Mouse (Mus musculus): Measurements from ENCODE around the gene Ntn4. TPM values are rescaled to one million over a fixed set of nuclear protein-coding genes. Genes with fewer than 3 reads are reported as not detected.

The Ntn4 gene
- polyA plus RNA-seq, 1 experiment, result 0.48 TPM

DNA sequence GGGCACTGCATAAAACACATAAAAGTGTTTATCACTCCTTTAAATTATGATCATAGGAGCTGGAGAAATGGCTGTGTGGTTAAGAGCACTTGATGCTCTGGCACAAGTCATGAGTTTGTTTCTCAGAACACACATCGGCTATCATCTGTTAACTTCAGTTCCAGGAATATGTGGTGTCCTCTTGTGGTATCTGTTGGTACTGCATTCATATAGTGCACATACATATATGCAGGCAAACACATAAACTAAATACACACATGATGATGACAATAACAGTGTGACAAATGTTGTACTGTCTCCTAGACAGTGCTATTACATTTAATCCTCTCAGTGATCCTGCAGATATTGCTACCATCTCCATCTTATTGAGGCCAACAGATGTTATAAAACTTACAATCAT lies 37.2 kb upstream of the Ntn4 start:
- no peaks in the 10 kb centered on the region for H3K79me2 ChIP-seq (ENCODE audit: control insufficient read depth, insufficient read depth)
- H3ac ChIP-seq (ENCODE audit: control insufficient read depth, insufficient read length, low read depth), result no peak overlapping the region
- no peaks in the 10 kb centered on the region for H3K27me3 ChIP-seq (ENCODE audit: control insufficient read depth, insufficient read depth, insufficient read length)
- H3K4me3 ChIP-seq (ENCODE audit: insufficient read depth, poor library complexity, severe bottlenecking), result no peak overlapping the region
- TF ChIP-seq MAX (IDR thresholded peaks at IDR 0.05) (no peak), CEBPB (IDR thresholded peaks at IDR 0.05; ENCODE audit: low read depth) (no peak), MYOG (IDR thresholded peaks at IDR 0.05; ENCODE audit: control insufficient read depth, extremely low read depth, insufficient read length) (no peak), FOSL1 (IDR thresholded peaks at IDR 0.05; ENCODE audit: insufficient read depth, low read length, poor library complexity, severe bottlenecking) (no peak), MYOD1 (IDR thresholded peaks at IDR 0.05; ENCODE audit: control insufficient read depth, insufficient read length, low read depth) (no peak), USF1 (IDR thresholded peaks at IDR 0.05; ENCODE audit: low read depth) (no peak), CTCF (IDR thresholded peaks at IDR 0.05; ENCODE audit: control insufficient read depth, insufficient read depth, insufficient read length) (no peak)
- H3K79me3 ChIP-seq (ENCODE audit: low read depth), result no peaks in the 10 kb centered on the region
- no peaks in the 10 kb centered on the region for H3K36me3 ChIP-seq (ENCODE audit: control insufficient read depth, insufficient read depth)

DNA sequence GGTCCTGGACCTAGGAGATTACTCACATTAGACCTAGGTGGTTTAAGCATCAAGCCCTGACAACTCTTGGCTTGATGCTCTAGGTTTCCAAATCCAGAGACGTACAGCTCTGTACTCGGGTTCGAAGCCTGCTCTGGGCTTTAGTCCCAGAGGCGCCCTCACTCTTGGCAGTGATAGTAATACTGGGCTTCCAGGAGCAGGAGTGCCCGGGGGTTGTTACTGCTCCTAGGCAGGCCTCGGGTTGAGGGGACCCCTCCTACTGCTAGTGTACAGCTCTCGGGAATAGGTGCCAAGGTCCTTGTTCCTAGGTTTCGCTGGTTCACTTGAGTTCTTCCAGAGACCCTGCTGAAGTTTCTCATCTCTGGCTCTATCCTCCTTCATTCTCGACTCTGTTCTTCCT lies 34.2 kb upstream of the Ntn4 start:
- Histone ChIP-seq H3ac (ENCODE audit: control insufficient read depth, insufficient read length, low read depth) (no peak overlapping the region), H3K79me2 (ENCODE audit: control insufficient read depth, insufficient read depth) (no peaks in the 10 kb centered on the region), H3K4me3 (ENCODE audit: insufficient read depth, poor library complexity, severe bottlenecking) (no peak overlapping the region), H3K36me3 (ENCODE audit: control insufficient read depth, insufficient read depth) (no peaks in the 10 kb centered on the region), H3K79me3 (ENCODE audit: low read depth) (no peaks in the 10 kb centered on the region), H3K27me3 (ENCODE audit: control insufficient read depth, insufficient read depth, insufficient read length) (no peaks in the 10 kb centered on the region)
- TF ChIP-seq MYOG (IDR thresholded peaks at IDR 0.05; ENCODE audit: control insufficient read depth, extremely low read depth, insufficient read length) (no peak), CEBPB (IDR thresholded peaks at IDR 0.05; ENCODE audit: low read depth) (no peak), USF1 (IDR thresholded peaks at IDR 0.05; ENCODE audit: low read depth) (no peak), MYOD1 (IDR thresholded peaks at IDR 0.05; ENCODE audit: control insufficient read depth, insufficient read length, low read depth) (no peak), MAX (IDR thresholded peaks at IDR 0.05) (no peak), FOSL1 (IDR thresholded peaks at IDR 0.05; ENCODE audit: insufficient read depth, low read length, poor library complexity, severe bottlenecking) (no peak), CTCF (IDR thresholded peaks at IDR 0.05; ENCODE audit: control insufficient read depth, insufficient read depth, insufficient read length) (no peak)

DNA sequence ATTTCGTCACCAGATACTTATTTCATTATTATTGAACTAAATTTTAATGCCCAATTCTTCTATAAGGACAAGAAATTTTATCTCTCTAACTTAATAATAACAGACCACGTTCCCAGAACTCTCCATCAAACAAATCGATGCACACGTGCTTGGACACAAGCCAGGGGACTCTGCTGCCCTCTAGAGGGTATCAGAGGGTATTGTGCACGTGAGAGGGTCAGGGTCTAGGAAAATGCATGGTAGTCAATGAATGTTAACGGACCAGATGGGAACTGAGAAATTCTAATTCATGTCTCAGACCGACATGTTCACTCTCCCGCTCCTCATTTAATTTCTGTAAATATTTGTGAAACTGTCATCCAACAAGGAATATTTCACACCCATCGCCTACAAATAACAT lies 32.4 kb upstream of the Ntn4 start:
- TF ChIP-seq CEBPB (IDR thresholded peaks at IDR 0.05; ENCODE audit: low read depth) (no peak), MAX (IDR thresholded peaks at IDR 0.05) (no peak), MYOD1 (IDR thresholded peaks at IDR 0.05; ENCODE audit: control insufficient read depth, insufficient read length, low read depth) (no peak), FOSL1 (IDR thresholded peaks at IDR 0.05; ENCODE audit: insufficient read depth, low read length, poor library complexity, severe bottlenecking) (no peak), USF1 (IDR thresholded peaks at IDR 0.05; ENCODE audit: low read depth) (no peak), CTCF (IDR thresholded peaks at IDR 0.05; ENCODE audit: control insufficient read depth, insufficient read depth, insufficient read length) (no peak), MYOG (IDR thresholded peaks at IDR 0.05; ENCODE audit: control insufficient read depth, extremely low read depth, insufficient read length) (no peak)
- no peaks in the 10 kb centered on the region for H3K27me3 ChIP-seq (ENCODE audit: control insufficient read depth, insufficient read depth, insufficient read length)
- no peak overlapping the region for H3ac ChIP-seq (ENCODE audit: control insufficient read depth, insufficient read length, low read depth)
- no peaks in the 10 kb centered on the region for H3K36me3 ChIP-seq (ENCODE audit: control insufficient read depth, insufficient read depth)
- H3K79me2 ChIP-seq (ENCODE audit: control insufficient read depth, insufficient read depth), result no peaks in the 10 kb centered on the region
- H3K4me3 ChIP-seq (ENCODE audit: insufficient read depth, poor library complexity, severe bottlenecking), result no peak overlapping the region
- H3K79me3 ChIP-seq (ENCODE audit: low read depth), result no peaks in the 10 kb centered on the region

DNA sequence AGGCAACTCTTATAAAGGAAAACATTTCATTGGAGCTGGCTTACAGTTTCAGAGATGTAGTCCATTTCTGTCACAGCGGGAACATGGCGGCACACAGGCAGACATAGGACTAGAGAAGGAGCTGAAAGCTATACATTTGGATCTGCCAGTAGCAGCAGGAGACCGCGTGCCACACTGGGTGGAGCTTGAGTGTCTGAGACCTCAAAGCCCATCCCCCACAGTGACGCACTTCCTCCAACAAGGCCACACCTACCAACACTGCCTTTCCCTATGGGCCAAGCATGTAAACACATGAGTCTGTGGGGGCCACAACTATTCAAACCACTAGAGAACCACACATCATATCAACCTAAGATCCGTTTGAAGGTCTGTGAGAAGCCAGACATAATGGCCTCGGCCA lies 31.2 kb upstream of the Ntn4 start:
- Histone ChIP-seq H3K79me2 (ENCODE audit: control insufficient read depth, insufficient read depth) (no peaks in the 10 kb centered on the region), H3ac (ENCODE audit: control insufficient read depth, insufficient read length, low read depth) (no peak overlapping the region), H3K36me3 (ENCODE audit: control insufficient read depth, insufficient read depth) (no peaks in the 10 kb centered on the region), H3K27me3 (ENCODE audit: control insufficient read depth, insufficient read depth, insufficient read length) (no peaks in the 10 kb centered on the region), H3K79me3 (ENCODE audit: low read depth) (no peaks in the 10 kb centered on the region), H3K4me3 (ENCODE audit: insufficient read depth, poor library complexity, severe bottlenecking) (no peak overlapping the region)
- TF ChIP-seq CEBPB (IDR thresholded peaks at IDR 0.05; ENCODE audit: low read depth), result no peak
- TF ChIP-seq MYOG (IDR thresholded peaks at IDR 0.05; ENCODE audit: control insufficient read depth, extremely low read depth, insufficient read length), result no peak
- TF ChIP-seq FOSL1 (IDR thresholded peaks at IDR 0.05; ENCODE audit: insufficient read depth, low read length, poor library complexity, severe bottlenecking), result no peak
- no peak for TF ChIP-seq MYOD1 (IDR thresholded peaks at IDR 0.05; ENCODE audit: control insufficient read depth, insufficient read length, low read depth)
- no peak for TF ChIP-seq MAX (IDR thresholded peaks at IDR 0.05)
- TF ChIP-seq CTCF (IDR thresholded peaks at IDR 0.05; ENCODE audit: control insufficient read depth, insufficient read depth, insufficient read length), result no peak
- TF ChIP-seq USF1 (IDR thresholded peaks at IDR 0.05; ENCODE audit: low read depth), result no peak

DNA sequence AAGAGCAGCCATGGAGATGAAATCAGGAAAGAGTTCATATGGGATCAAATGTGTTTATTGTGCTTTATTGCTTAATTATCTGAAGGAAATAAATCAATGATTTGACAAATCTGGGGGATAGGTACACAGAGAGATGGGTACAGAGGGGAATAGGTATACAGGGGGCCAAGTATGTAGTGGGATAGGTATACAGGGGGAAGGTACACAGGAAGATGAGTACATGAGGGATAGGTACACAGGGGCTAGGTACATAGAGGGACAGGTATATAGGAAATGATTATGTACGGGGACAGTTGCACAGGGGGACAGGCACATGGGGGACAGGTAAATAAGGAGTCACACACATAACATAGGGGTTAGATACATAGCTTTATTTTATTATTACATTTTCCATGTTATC lies 29.6 kb upstream of the Ntn4 start:
- Histone ChIP-seq H3K27me3 (ENCODE audit: control insufficient read depth, insufficient read depth, insufficient read length) (no peaks in the 10 kb centered on the region), H3K4me3 (ENCODE audit: insufficient read depth, poor library complexity, severe bottlenecking) (no peak overlapping the region)
- TF ChIP-seq CTCF (IDR thresholded peaks at IDR 0.05; ENCODE audit: control insufficient read depth, insufficient read depth, insufficient read length) (no peak), CEBPB (IDR thresholded peaks at IDR 0.05; ENCODE audit: low read depth) (no peak), MAX (IDR thresholded peaks at IDR 0.05) (no peak), FOSL1 (IDR thresholded peaks at IDR 0.05; ENCODE audit: insufficient read depth, low read length, poor library complexity, severe bottlenecking) (no peak), MYOG (IDR thresholded peaks at IDR 0.05; ENCODE audit: control insufficient read depth, extremely low read depth, insufficient read length) (no peak), MYOD1 (IDR thresholded peaks at IDR 0.05; ENCODE audit: control insufficient read depth, insufficient read length, low read depth) (no peak), USF1 (IDR thresholded peaks at IDR 0.05; ENCODE audit: low read depth) (no peak)

More for the DNA sequence above, 29.6 kb upstream of the Ntn4 start:
- no peaks in the 10 kb centered on the region for H3K79me2 ChIP-seq (ENCODE audit: control insufficient read depth, insufficient read depth)
- no peaks in the 10 kb centered on the region for H3K36me3 ChIP-seq (ENCODE audit: control insufficient read depth, insufficient read depth)
- no peaks in the 10 kb centered on the region for H3K79me3 ChIP-seq (ENCODE audit: low read depth)
- no peak overlapping the region for H3ac ChIP-seq (ENCODE audit: control insufficient read depth, insufficient read length, low read depth)
